Mouse (Mus musculus) embryonic fibroblast, embryonic 13.5 days (primary cell): ENCODE measurements around the gene Sptbn4.

Experiments used
- CTCF ChIP-seq: IDR thresholded peaks from 2 replicates; pipeline ENCODE4 v1.5.1; 2011; ENCODE audit warnings: mild to moderate bottlenecking, control low read depth, low read length, moderate library complexity, borderline replicate concordance; ENCODE audit not compliant: insufficient read depth
- POLR2A ChIP-seq: IDR thresholded peaks from 2 replicates; pipeline ENCODE4 v1.6.1; 2011; ENCODE audit warnings: low read depth, mild to moderate bottlenecking, control low read depth, low read length, moderate library complexity

DNA sequence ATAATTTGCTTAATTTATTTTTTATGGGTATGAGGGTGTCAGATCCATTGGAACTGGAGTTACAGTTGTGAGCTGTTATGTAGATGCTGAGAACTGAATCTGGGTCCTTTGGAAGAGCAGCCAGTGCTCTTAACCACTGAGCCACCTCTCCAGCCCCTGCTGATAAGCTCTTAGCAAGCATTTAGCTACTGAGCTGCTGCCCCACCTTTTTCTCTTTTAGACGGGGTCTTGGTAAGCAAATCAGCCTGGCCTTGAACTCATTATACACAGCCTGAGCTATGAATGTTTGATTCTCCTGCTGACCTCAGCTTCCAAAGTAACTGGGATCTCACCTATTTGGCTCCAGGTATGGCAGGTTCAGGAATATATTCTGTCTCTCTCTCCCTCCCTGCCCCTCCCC lies 66.5 kb downstream of the Sptbn4 start:
- no peak for TF ChIP-seq CTCF
- TF ChIP-seq POLR2A, result no peak
